Mouse (Mus musculus): ENCODE measurements around the gene Nrxn1. TPM values are rescaled to one million over a fixed set of nuclear protein-coding genes. Genes with fewer than 3 reads are reported as not detected.

Gene Nrxn1
- polyA plus RNA-seq, 1 experiment from 2014 or later, result 222 TPM

DNA sequence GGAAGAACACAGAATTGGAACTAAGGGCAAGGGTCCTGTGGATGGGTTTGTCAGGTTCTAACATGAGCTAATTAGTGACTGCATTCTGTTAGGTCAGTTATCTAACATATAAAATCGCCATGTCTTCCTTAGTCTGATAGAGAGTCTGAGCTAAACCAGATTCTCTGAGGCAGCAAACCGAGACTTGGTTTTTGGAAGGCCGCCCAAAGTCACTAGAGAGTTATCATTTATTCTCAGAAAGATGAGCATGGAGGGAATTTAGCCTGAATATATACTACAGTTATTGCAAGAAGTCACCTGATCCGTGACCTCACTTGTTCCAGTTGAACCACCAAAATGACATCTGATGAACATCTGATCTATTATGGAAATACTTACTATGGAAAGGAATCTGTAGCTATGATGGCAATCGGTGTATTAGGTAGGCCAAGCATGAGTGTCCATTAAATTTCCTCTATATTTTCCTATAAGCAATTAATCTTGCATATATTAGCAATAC, 397.7 kb downstream of the Nrxn1 start:
- H3K4me2 ChIP-seq (ENCODE audit: low read length), result no peak overlapping the region
- 86% methylated on average over 5 of the region's 5 CpGs for WGBS
- no peaks in the 10 kb centered on the region for H3K27me3 ChIP-seq (ENCODE audit: control insufficient read depth, insufficient read depth, low read depth, low read length)
- H3K9me3 ChIP-seq (replicated peaks; ENCODE audit: control insufficient read depth, low read length, poor library complexity, severe bottlenecking), result no peaks in the 10 kb centered on the region
- no peak overlapping the region for H3K4me3 ChIP-seq (ENCODE audit: low read depth, low read length)
- no peak overlapping the region for H3K27ac ChIP-seq (ENCODE audit: low read length)
- H3K36me3 ChIP-seq (ENCODE audit: control insufficient read depth, insufficient read depth, low read length), result no peaks in the 10 kb centered on the region
- no peak for ATAC-seq
- H3K4me1 ChIP-seq (ENCODE audit: control insufficient read depth, insufficient read depth, low read length), result peaks cover 17% of the 10 kb centered on the region
- no peak overlapping the region for H3K9ac ChIP-seq (ENCODE audit: low read depth, low read length)

DNA sequence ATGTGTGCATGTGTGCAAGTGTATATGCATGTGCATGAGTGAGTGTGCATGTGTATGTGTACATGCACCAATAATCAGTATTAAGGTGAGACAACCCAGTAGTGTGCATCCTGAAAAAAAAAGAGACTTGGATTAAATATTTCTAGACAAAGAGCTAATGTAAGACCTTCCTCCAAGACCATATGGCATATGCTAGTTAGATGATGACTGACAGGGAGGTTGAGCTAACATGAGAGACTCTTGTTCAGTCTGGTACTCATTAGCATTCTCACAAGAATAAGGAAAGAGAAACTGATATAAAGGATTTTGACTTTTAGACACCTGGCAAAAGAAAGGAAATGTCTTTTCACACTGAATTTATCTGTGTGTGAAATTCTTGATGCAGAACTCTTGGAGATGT, 408.7 kb downstream of the Nrxn1 start:
- ATAC-seq, result 0 out of 2 replicates have a peak, but pooled peaks have one; percentile 3
- Histone ChIP-seq H3K27ac (ENCODE audit: low read length) (no peak overlapping the region), H3K27me3 (ENCODE audit: control insufficient read depth, insufficient read depth, low read depth, low read length) (no peaks in the 10 kb centered on the region)

DNA sequence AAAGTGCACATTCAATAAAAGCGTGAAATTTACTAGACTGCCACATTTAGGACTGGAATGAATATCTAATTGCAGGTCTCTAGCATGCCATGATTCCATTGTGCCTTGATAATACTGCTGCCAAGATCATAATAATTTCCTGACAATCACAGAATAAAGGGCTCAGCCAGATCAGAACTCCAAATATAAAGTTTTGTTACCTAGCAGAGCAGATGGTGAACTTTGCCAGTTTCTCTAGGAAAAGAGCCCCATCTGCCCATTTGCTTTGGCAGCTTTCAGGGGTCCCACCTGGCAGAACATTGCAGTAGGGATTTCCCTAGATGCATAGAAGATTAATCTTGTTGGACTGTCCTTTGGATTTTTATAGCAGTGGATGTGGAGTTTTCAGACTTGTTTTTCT, 411.9 kb downstream of the Nrxn1 start:
- 62% methylated on average over 1 of the region's 1 CpGs for WGBS
- H3K27ac ChIP-seq (ENCODE audit: low read length), result no peak overlapping the region
- no peak for ATAC-seq
- H3K4me2 ChIP-seq (ENCODE audit: low read length), result no peak overlapping the region
- no peaks in the 10 kb centered on the region for H3K27me3 ChIP-seq (ENCODE audit: control insufficient read depth, insufficient read depth, low read depth, low read length)
- no peak overlapping the region for H3K4me3 ChIP-seq (ENCODE audit: low read depth, low read length)
- no peaks in the 10 kb centered on the region for H3K4me1 ChIP-seq (ENCODE audit: control insufficient read depth, insufficient read depth, low read length)
- H3K36me3 ChIP-seq (ENCODE audit: control insufficient read depth, insufficient read depth, low read length), result no peaks in the 10 kb centered on the region; the same call in 1 of the 2 replicates
- H3K9ac ChIP-seq (ENCODE audit: low read depth, low read length), result no peak overlapping the region
- H3K9me3 ChIP-seq (replicated peaks; ENCODE audit: control insufficient read depth, low read length, poor library complexity, severe bottlenecking), result no peaks in the 10 kb centered on the region

More for the DNA sequence above, 408.7 kb downstream of the Nrxn1 start:
- Histone ChIP-seq H3K4me1 (ENCODE audit: control insufficient read depth, insufficient read depth, low read length) (no peaks in the 10 kb centered on the region), H3K4me2 (ENCODE audit: low read length) (no peak overlapping the region), H3K9me3 (replicated peaks; ENCODE audit: control insufficient read depth, low read length, poor library complexity, severe bottlenecking) (no peaks in the 10 kb centered on the region), H3K36me3 (ENCODE audit: control insufficient read depth, insufficient read depth, low read length) (no peaks in the 10 kb centered on the region; the same call in 1 of the 2 replicates), H3K4me3 (ENCODE audit: low read depth, low read length) (no peak overlapping the region), H3K9ac (ENCODE audit: low read depth, low read length) (no peak overlapping the region)

DNA sequence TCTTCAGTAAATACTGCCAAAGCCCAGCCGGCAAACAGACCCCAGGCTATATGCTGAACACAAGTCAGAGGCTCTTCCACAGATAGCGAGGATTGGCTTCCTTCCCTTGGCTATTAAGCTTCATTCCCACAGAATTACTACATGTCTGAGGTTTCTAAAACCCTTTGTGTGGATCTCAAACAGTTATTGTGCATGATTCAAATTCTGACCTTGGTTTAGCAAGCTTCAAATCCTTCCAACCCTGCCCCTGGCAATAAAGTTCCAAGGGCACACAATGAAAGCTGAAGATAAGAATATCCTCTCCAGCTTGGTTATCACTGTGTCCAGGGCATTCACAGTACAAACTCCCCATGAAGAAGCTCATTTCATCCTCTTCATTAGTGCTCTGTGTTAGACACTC, 416.2 kb downstream of the Nrxn1 start:
- Histone ChIP-seq H3K27ac (ENCODE audit: low read length) (no peak overlapping the region), H3K9ac (ENCODE audit: low read depth, low read length) (no peak overlapping the region), H3K36me3 (ENCODE audit: control insufficient read depth, insufficient read depth, low read length) (no peaks in the 10 kb centered on the region), H3K4me2 (ENCODE audit: low read length) (no peak overlapping the region), H3K4me1 (ENCODE audit: control insufficient read depth, insufficient read depth, low read length) (no peaks in the 10 kb centered on the region), H3K9me3 (replicated peaks; ENCODE audit: control insufficient read depth, low read length, poor library complexity, severe bottlenecking) (no peaks in the 10 kb centered on the region), H3K27me3 (ENCODE audit: control insufficient read depth, insufficient read depth, low read depth, low read length) (no peaks in the 10 kb centered on the region), H3K4me3 (ENCODE audit: low read depth, low read length) (no peak overlapping the region)
- no peak for ATAC-seq
- WGBS, result 73% methylated on average over 2 of the region's 2 CpGs

DNA sequence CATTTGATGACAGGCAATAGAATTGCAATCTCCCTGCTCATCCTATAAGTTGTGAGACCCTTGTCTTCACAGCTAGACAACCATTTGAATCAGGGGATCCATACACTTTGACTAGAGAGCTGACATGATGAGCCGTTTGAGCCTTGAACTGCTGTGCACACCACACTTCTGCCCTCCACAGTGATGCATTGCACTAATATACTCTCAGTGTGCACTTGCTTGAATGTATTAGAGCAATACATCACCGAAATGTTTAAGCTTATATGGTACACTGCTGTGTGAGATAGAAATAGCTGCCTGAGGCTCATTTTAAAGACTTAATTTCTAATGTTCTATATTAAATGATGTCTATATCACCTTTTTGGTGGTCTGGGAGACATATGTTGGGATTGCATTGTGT, 430.6 kb downstream of the Nrxn1 start:
- H3K27me3 ChIP-seq (ENCODE audit: control insufficient read depth, insufficient read depth, low read depth, low read length), result no peaks in the 10 kb centered on the region

DNA sequence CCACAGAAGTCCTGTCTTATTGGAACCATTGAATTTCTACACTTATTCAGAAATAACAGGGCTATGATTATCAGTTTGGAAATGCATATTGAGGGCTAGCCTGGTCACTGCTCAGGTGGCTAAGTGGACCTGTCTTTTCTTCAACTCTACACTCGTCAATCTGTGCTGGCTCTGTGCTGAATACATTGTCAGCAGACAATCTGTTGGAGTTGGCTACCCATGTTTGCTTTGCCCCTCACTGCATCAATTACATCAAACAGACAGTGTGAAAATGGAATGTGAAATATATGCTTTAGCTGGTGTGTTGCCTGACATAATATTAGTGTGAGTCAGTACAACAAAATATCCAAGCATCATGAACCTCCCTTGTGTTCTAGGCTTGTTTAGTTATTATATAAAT, 438.4 kb downstream of the Nrxn1 start:
- Histone ChIP-seq H3K36me3 (ENCODE audit: control insufficient read depth, insufficient read depth, low read length) (no peaks in the 10 kb centered on the region), H3K4me3 (ENCODE audit: low read depth, low read length) (no peak overlapping the region), H3K4me2 (ENCODE audit: low read length) (no peak overlapping the region), H3K9ac (ENCODE audit: low read depth, low read length) (no peak overlapping the region), H3K4me1 (ENCODE audit: control insufficient read depth, insufficient read depth, low read length) (no peaks in the 10 kb centered on the region), H3K27me3 (ENCODE audit: control insufficient read depth, insufficient read depth, low read depth, low read length) (no peaks in the 10 kb centered on the region), H3K27ac (ENCODE audit: low read length) (no peak overlapping the region), H3K9me3 (replicated peaks; ENCODE audit: control insufficient read depth, low read length, poor library complexity, severe bottlenecking) (no peaks in the 10 kb centered on the region)
- 71% methylated on average over 1 of the region's 1 CpGs for WGBS
- ATAC-seq, result no peak

More for the DNA sequence above, 430.6 kb downstream of the Nrxn1 start:
- Histone ChIP-seq H3K4me3 (ENCODE audit: low read depth, low read length) (no peak overlapping the region), H3K4me1 (ENCODE audit: control insufficient read depth, insufficient read depth, low read length) (no peaks in the 10 kb centered on the region), H3K36me3 (ENCODE audit: control insufficient read depth, insufficient read depth, low read length) (no peaks in the 10 kb centered on the region), H3K9me3 (replicated peaks; ENCODE audit: control insufficient read depth, low read length, poor library complexity, severe bottlenecking) (no peaks in the 10 kb centered on the region), H3K27ac (ENCODE audit: low read length) (no peak overlapping the region), H3K4me2 (ENCODE audit: low read length) (no peak overlapping the region), H3K9ac (ENCODE audit: low read depth, low read length) (no peak overlapping the region)
- WGBS, result 78% methylated on average over 2 of the region's 2 CpGs
- no peak for ATAC-seq

DNA sequence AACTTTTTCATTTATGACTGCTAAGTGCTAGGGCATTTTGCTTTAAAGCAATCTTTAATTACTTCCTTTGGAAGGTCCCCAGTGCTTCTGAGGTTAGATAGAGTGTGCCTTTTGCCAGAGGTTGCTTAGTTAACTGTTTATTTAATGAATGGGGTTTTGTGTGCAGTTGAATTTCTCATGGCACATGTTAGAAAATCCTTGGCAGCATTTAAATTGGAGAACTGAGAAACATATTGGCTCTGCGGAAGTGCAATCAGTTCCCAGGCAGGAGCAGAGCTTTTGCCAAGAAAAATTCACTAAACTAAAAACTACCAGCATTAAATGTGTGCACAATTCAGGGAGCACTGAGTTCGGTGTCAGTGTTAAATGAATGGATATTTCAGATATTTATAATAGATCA, 439.5 kb downstream of the Nrxn1 start:
- 72% methylated on average over 2 of the region's 2 CpGs for WGBS
- Histone ChIP-seq H3K27ac (ENCODE audit: low read length) (no peak overlapping the region), H3K9me3 (replicated peaks; ENCODE audit: control insufficient read depth, low read length, poor library complexity, severe bottlenecking) (no peaks in the 10 kb centered on the region), H3K9ac (ENCODE audit: low read depth, low read length) (no peak overlapping the region), H3K36me3 (ENCODE audit: control insufficient read depth, insufficient read depth, low read length) (no peaks in the 10 kb centered on the region), H3K4me3 (ENCODE audit: low read depth, low read length) (no peak overlapping the region), H3K4me1 (ENCODE audit: control insufficient read depth, insufficient read depth, low read length) (no peaks in the 10 kb centered on the region), H3K27me3 (ENCODE audit: control insufficient read depth, insufficient read depth, low read depth, low read length) (no peaks in the 10 kb centered on the region), H3K4me2 (ENCODE audit: low read length) (no peak overlapping the region)
- ATAC-seq, result no peak

DNA sequence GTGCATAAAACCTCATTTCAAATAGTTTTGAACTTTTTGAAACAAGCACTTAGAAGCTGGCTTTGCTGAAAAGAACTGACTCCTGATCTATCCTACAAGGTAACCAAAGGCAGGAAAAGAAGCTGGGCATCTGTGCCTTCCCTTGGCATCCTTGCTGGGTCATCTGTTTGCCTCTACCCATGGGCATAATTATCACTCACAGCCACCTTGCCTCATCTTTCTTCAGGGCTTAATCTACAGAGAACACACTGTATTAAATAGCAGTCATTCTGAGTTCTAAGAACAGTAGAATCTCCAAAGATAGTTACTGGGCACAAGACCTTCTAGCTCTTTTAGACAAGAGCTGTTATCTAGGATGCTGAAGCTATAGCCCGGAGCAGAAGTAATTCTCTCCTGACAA, 442.6 kb downstream of the Nrxn1 start:
- ATAC-seq, result no peak
- Histone ChIP-seq H3K9ac (ENCODE audit: low read depth, low read length) (no peak overlapping the region), H3K4me1 (ENCODE audit: control insufficient read depth, insufficient read depth, low read length) (no peaks in the 10 kb centered on the region), H3K4me3 (ENCODE audit: low read depth, low read length) (no peak overlapping the region), H3K4me2 (ENCODE audit: low read length) (no peak overlapping the region), H3K36me3 (ENCODE audit: control insufficient read depth, insufficient read depth, low read length) (no peaks in the 10 kb centered on the region), H3K27me3 (ENCODE audit: control insufficient read depth, insufficient read depth, low read depth, low read length) (no peaks in the 10 kb centered on the region), H3K27ac (ENCODE audit: low read length) (no peak overlapping the region), H3K9me3 (replicated peaks; ENCODE audit: control insufficient read depth, low read length, poor library complexity, severe bottlenecking) (no peaks in the 10 kb centered on the region)
- WGBS, result 83% methylated on average over 1 of the region's 1 CpGs

DNA sequence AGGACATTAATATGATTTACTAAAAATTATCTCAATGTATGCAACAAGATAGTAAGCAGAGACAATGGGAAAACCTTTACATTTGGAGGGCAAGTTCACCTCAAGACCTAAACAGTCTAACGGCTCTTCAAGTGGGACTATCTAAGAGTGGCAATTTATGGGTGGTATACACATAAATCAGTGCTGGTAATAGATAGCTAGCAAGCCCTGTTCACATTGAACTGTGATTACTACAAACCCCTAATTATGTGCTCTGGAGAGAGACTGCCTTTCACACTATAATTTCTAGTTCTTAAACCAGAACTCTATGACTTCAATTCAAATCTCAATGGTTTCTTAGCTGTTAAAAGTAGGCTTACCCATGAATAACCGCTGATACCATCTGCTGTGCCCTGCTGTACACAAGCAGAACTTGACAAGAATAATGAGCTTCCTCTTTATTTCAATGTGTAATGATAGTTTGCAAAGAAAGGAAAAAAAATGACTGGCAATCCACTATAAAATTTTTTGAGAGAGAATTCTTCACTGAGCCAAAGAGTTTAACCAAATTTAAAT, 453.8 kb downstream of the Nrxn1 start:
- 65% methylated on average over 2 of the region's 2 CpGs for WGBS

More for the DNA sequence above, 453.8 kb downstream of the Nrxn1 start:
- Histone ChIP-seq H3K9me3 (replicated peaks; ENCODE audit: control insufficient read depth, low read length, poor library complexity, severe bottlenecking) (no peaks in the 10 kb centered on the region), H3K36me3 (ENCODE audit: control insufficient read depth, insufficient read depth, low read length) (0 out of 2 replicates have a peak, but pooled peaks cover 2% of the 10 kb centered on the region), H3K27me3 (ENCODE audit: control insufficient read depth, insufficient read depth, low read depth, low read length) (no peaks in the 10 kb centered on the region), H3K9ac (ENCODE audit: low read depth, low read length) (no peak overlapping the region), H3K27ac (ENCODE audit: low read length) (no peak overlapping the region), H3K4me2 (ENCODE audit: low read length) (no peak overlapping the region), H3K4me1 (ENCODE audit: control insufficient read depth, insufficient read depth, low read length) (no peaks in the 10 kb centered on the region), H3K4me3 (ENCODE audit: low read depth, low read length) (no peak overlapping the region)
- ATAC-seq, result no peak
